Mouse (Mus musculus): Measurements from ENCODE around the gene Zdhhc14. TPM values are rescaled to one million over a fixed set of nuclear protein-coding genes. Genes with fewer than 3 reads are reported as not detected.
"Not testable (repeated sequence)": the region's sequence is repeated elsewhere in the genome, so short reads cannot be mapped to it uniquely, and the experiment has no call there.

The Zdhhc14 gene
- polyA plus RNA-seq, 1 experiment from 2014 or later: 1.6 TPM

DNA sequence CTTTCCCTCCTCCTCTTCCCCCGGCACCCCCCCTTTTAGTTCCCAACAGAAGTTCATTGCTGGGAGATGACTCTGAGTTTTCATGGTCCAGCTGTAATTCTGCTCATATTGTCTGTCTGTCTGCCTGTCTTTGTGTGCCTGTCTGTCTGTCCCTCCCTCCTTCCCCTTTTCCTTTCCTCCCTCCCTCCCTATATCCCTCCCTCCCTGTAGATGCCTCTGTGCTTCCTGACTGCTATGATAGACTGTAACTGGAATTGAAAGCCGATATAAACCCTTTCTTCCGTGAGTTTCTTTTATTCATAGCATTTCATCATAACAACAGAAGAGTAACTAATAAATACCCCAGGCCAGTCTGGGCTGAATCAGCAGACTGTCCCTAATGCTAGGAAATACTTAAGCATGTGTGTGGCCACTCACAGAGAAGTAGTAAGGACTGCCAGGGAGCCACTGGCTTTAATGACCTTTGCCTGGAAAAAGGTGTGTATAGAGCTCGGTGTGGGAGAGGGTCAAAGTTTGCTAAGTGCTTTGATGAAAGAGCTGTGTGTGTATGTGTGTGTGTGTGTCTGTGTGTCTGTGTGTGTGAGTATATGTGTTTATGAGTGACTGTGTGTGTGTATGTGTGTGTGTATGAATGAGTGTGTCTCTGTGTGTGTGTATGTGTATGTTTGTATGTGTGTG lies 117.7 kb downstream of the Zdhhc14 start:
- Histone ChIP-seq H3K27me3 (ENCODE audit: control insufficient read depth, insufficient read depth, low read length) (no peaks in the 10 kb centered on the region), H3K4me2 (no peak overlapping the region), H3K36me3 (ENCODE audit: control insufficient read depth, insufficient read depth, low read length) (no peaks in the 10 kb centered on the region), H3K4me3 (ENCODE audit: low read depth, low read length) (no peak overlapping the region), H3K27ac (ENCODE audit: low read depth, low read length) (no peak overlapping the region), H3K4me1 (ENCODE audit: control insufficient read depth, insufficient read depth, low read length) (no peaks in the 10 kb centered on the region), H3K9me3 (replicated peaks; ENCODE audit: control insufficient read depth, low read length) (no peaks in the 10 kb centered on the region), H3K9ac (ENCODE audit: low read depth, low read length) (no peak overlapping the region)
- ATAC-seq (replicated peaks; ENCODE audit: insufficient number of reproducible peaks, low FRiP score, low TSS enrichment): no peak
- WGBS (ENCODE audit: insufficient replicate concordance): 92% methylated on average over 4 of the region's 4 CpGs

DNA sequence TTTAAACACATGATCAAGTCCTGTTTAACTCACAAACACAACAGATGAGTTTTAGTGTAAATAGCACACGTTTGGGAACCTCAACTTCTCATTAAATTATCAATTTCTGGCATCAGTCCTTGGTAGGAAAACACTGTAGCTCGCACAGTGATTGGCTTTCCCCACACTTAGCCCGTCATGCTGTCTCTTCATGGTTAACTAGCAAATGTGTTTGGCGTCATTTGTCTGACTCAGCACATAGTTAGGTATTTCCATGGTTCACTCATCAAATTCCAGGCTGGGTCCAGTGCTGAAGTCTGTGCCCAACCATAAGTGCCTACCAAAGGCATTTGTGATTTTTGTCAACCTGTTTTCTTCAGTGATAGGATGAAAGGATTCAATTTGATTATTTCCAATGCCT lies 119.9 kb downstream of the Zdhhc14 start:
- 0 out of 2 replicates have a peak, but pooled peaks cover 2% of the 10 kb centered on the region for H3K9me3 ChIP-seq (replicated peaks; ENCODE audit: control insufficient read depth, low read length)
- WGBS (ENCODE audit: insufficient replicate concordance): 70% methylated on average over 4 of the region's 4 CpGs
- no peak overlapping the region for H3K4me2 ChIP-seq
- no peaks in the 10 kb centered on the region for H3K4me1 ChIP-seq (ENCODE audit: control insufficient read depth, insufficient read depth, low read length)
- no peaks in the 10 kb centered on the region for H3K36me3 ChIP-seq (ENCODE audit: control insufficient read depth, insufficient read depth, low read length)
- H3K9ac ChIP-seq (ENCODE audit: low read depth, low read length): no peak overlapping the region
- no peaks in the 10 kb centered on the region for H3K27me3 ChIP-seq (ENCODE audit: control insufficient read depth, insufficient read depth, low read length)
- no peak for ATAC-seq (replicated peaks; ENCODE audit: insufficient number of reproducible peaks, low FRiP score, low TSS enrichment)
- no peak overlapping the region for H3K27ac ChIP-seq (ENCODE audit: low read depth, low read length)
- H3K4me3 ChIP-seq (ENCODE audit: low read depth, low read length): no peak overlapping the region

- ATAC-seq (replicated peaks; ENCODE audit: insufficient number of reproducible peaks, low FRiP score, low TSS enrichment): peak; percentile 57; the same call in 1 of the 2 replicates
- 0 out of 2 replicates have a peak, but pooled peaks cover 2% of the 10 kb centered on the region for H3K9me3 ChIP-seq (replicated peaks; ENCODE audit: control insufficient read depth, low read length)
- no peaks in the 10 kb centered on the region for H3K27me3 ChIP-seq (ENCODE audit: control insufficient read depth, insufficient read depth, low read length)
- no peak overlapping the region for H3K4me2 ChIP-seq
- no peaks in the 10 kb centered on the region for H3K36me3 ChIP-seq (ENCODE audit: control insufficient read depth, insufficient read depth, low read length)
- H3K27ac ChIP-seq (ENCODE audit: low read depth, low read length): peak overlapping the region; percentile 71; the same call in 1 of the 2 replicates
- H3K9ac ChIP-seq (ENCODE audit: low read depth, low read length): no peak overlapping the region
- H3K4me1 ChIP-seq (ENCODE audit: control insufficient read depth, insufficient read depth, low read length): no peaks in the 10 kb centered on the region
- H3K4me3 ChIP-seq (ENCODE audit: low read depth, low read length): no peak overlapping the region
- WGBS (ENCODE audit: insufficient replicate concordance): 54% methylated on average over 9 of the region's 9 CpGs
Observed at GRCm38 (mm10) chr17:5614771-5615318, 122.5 kb downstream of the Zdhhc14 start.

GRCm38 (mm10) chr17:5621626-5622591 lies 129.6 kb downstream of the Zdhhc14 start:
- Histone ChIP-seq H3K4me3 (ENCODE audit: low read depth, low read length) (no peak overlapping the region), H3K36me3 (ENCODE audit: control insufficient read depth, insufficient read depth, low read length) (no peaks in the 10 kb centered on the region), H3K27ac (ENCODE audit: low read depth, low read length) (no peak overlapping the region), H3K9ac (ENCODE audit: low read depth, low read length) (no peak overlapping the region), H3K4me2 (no peak overlapping the region), H3K4me1 (ENCODE audit: control insufficient read depth, insufficient read depth, low read length) (no peaks in the 10 kb centered on the region), H3K27me3 (ENCODE audit: control insufficient read depth, insufficient read depth, low read length) (no peaks in the 10 kb centered on the region), H3K9me3 (replicated peaks; ENCODE audit: control insufficient read depth, low read length) (no peaks in the 10 kb centered on the region)
- WGBS (ENCODE audit: insufficient replicate concordance): 85% methylated on average over 25 of the region's 25 CpGs
- ATAC-seq (replicated peaks; ENCODE audit: insufficient number of reproducible peaks, low FRiP score, low TSS enrichment): no peak

DNA sequence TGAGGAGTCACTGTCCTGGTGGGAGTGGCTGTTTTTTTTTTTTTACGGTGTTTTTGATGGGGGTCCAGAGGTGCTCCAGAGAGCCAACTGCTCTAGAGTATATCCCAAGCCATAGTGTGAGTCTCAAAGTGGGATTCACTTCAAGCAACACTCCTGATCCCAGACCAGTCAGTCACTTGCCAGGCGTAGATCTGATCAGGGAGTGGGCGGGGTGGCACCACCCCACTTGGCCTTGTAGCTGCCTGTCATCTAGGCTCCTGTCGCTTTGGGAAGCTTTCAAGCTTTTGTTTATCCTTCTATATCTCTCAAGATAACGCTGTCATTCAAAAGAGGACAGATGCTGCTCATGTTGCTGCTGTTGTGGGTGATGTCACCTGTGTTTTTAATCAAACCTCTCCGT lies 130.4 kb downstream of the Zdhhc14 start:
- H3K27ac ChIP-seq (ENCODE audit: low read depth, low read length): no peak overlapping the region
- no peak for ATAC-seq (replicated peaks; ENCODE audit: insufficient number of reproducible peaks, low FRiP score, low TSS enrichment)

GRCm38 (mm10) chr17:5623181-5623580 lies 130.8 kb downstream of the Zdhhc14 start:
- no peak for ATAC-seq (replicated peaks; ENCODE audit: insufficient number of reproducible peaks, low FRiP score, low TSS enrichment)
- Histone ChIP-seq H3K4me1 (ENCODE audit: control insufficient read depth, insufficient read depth, low read length) (no peaks in the 10 kb centered on the region), H3K4me2 (no peak overlapping the region), H3K4me3 (ENCODE audit: low read depth, low read length) (no peak overlapping the region), H3K27me3 (ENCODE audit: control insufficient read depth, insufficient read depth, low read length) (no peaks in the 10 kb centered on the region), H3K27ac (ENCODE audit: low read depth, low read length) (no peak overlapping the region), H3K36me3 (ENCODE audit: control insufficient read depth, insufficient read depth, low read length) (no peaks in the 10 kb centered on the region), H3K9me3 (replicated peaks; ENCODE audit: control insufficient read depth, low read length) (no peaks in the 10 kb centered on the region), H3K9ac (ENCODE audit: low read depth, low read length) (no peak overlapping the region)

More for the DNA sequence above, 130.4 kb downstream of the Zdhhc14 start:
- Histone ChIP-seq H3K9ac (ENCODE audit: low read depth, low read length) (no peak overlapping the region), H3K4me3 (ENCODE audit: low read depth, low read length) (no peak overlapping the region), H3K4me2 (no peak overlapping the region), H3K36me3 (ENCODE audit: control insufficient read depth, insufficient read depth, low read length) (no peaks in the 10 kb centered on the region), H3K4me1 (ENCODE audit: control insufficient read depth, insufficient read depth, low read length) (no peaks in the 10 kb centered on the region), H3K27me3 (ENCODE audit: control insufficient read depth, insufficient read depth, low read length) (no peaks in the 10 kb centered on the region), H3K9me3 (replicated peaks; ENCODE audit: control insufficient read depth, low read length) (no peaks in the 10 kb centered on the region)
- WGBS (ENCODE audit: insufficient replicate concordance): 35% methylated on average over 6 of the region's 6 CpGs

DNA sequence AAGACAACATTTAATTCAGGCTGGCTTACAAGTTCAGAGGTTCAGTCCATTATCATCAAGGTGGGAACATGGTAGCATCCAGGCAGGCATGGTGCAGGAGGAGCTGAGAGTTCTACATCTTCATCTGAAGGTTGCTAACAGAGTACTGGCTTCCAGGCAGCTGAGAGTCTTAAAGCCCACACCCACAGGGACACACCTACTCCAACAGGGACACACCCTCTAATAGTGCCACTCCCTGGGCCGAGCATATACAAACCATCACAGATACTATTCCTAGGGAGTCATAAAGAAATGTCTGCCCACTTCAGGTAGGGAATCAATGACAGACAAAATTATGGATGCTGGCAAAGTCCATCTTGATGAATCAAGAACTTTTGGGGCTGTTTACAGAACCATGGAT lies 132.5 kb downstream of the Zdhhc14 start:
- not testable (repeated sequence) for H3K4me3 ChIP-seq (ENCODE audit: low read depth, low read length); H3K36me3 ChIP-seq (ENCODE audit: control insufficient read depth, insufficient read depth, low read length); H3K4me1 ChIP-seq (ENCODE audit: control insufficient read depth, insufficient read depth, low read length); H3K27ac ChIP-seq (ENCODE audit: low read depth, low read length); H3K27me3 ChIP-seq (ENCODE audit: control insufficient read depth, insufficient read depth, low read length); H3K9me3 ChIP-seq (replicated peaks; ENCODE audit: control insufficient read depth, low read length); H3K9ac ChIP-seq (ENCODE audit: low read depth, low read length); H3K4me2 ChIP-seq; ATAC-seq (replicated peaks; ENCODE audit: insufficient number of reproducible peaks, low FRiP score, low TSS enrichment)
- 82% methylated on average over 1 of the region's 1 CpGs for WGBS (ENCODE audit: insufficient replicate concordance)

DNA sequence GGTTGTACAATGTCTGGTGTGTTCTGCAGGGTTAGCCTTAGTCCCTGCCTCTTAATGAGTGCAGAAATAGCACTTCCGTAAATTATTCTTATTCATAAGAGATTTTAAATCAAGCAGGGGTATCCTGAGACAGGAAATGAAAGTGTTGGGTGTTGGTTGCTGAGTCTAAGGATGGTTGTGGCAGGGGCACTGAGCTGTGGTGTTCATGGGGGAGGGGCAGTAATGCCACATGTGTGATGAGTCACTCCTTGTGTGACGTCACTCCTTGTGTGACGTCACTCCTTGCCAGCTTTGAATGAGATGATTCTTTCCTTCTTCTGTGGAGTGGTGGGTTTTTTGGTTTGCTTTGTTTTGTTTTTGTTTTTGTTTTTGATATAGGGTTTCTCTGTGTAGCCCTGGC lies 134.0 kb downstream of the Zdhhc14 start:
- Histone ChIP-seq H3K4me3 (ENCODE audit: low read depth, low read length) (no peak overlapping the region), H3K4me1 (ENCODE audit: control insufficient read depth, insufficient read depth, low read length) (no peaks in the 10 kb centered on the region)
- 72% methylated on average over 3 of the region's 3 CpGs for WGBS (ENCODE audit: insufficient replicate concordance)

More for the DNA sequence above, 134.0 kb downstream of the Zdhhc14 start:
- H3K27me3 ChIP-seq (ENCODE audit: control insufficient read depth, insufficient read depth, low read length): no peaks in the 10 kb centered on the region
- ATAC-seq (replicated peaks; ENCODE audit: insufficient number of reproducible peaks, low FRiP score, low TSS enrichment): no peak
- H3K36me3 ChIP-seq (ENCODE audit: control insufficient read depth, insufficient read depth, low read length): no peaks in the 10 kb centered on the region
- H3K9ac ChIP-seq (ENCODE audit: low read depth, low read length): no peak overlapping the region
- H3K27ac ChIP-seq (ENCODE audit: low read depth, low read length): no peak overlapping the region
- H3K4me2 ChIP-seq: no peak overlapping the region
- H3K9me3 ChIP-seq (replicated peaks; ENCODE audit: control insufficient read depth, low read length): no peaks in the 10 kb centered on the region

All from heart, embryonic 11.5 days (tissue).